Mouse (Mus musculus) bone marrow, adult 2 months (tissue): ENCODE measurements around the gene Mmp24. TPM values are rescaled to one million over a fixed set of nuclear protein-coding genes. Genes with fewer than 3 reads are reported as not detected.
A peak's percentile ranks its signal among the peaks of the same experiment; 100 is the strongest.

ENCODE experiments used
- H3K27ac ChIP-seq: fragments of 200-500 bp; 2 replicates; pipeline ENCODE4 v1.5.1; 2012; ENCODE audit warnings: low read depth, mild to moderate bottlenecking, control low read depth, inconsistent platforms, low read length; ENCODE audit not compliant: control insufficient read depth, poor library complexity, insufficient read depth
- H3K4me1 ChIP-seq: fragments of 200-500 bp; 2 replicates; pipeline ENCODE4 v1.6.1; 2011; ENCODE audit warnings: low read length; ENCODE audit not compliant: control insufficient read depth, insufficient read depth
- H3K4me3 ChIP-seq: fragments of 200-500 bp; replicated peaks from 2 replicates; pipeline ENCODE3; 2011; ENCODE audit warnings: mild to moderate bottlenecking, low read depth, low read length, control low read depth; ENCODE audit not compliant: control insufficient read depth
- CTCF ChIP-seq: fragments of 200-500 bp; IDR thresholded peaks from 2 replicates; pipeline ENCODE4 v1.5.1; 2011; ENCODE audit warnings: low read length, control low read depth; ENCODE audit not compliant: control insufficient read depth, insufficient read depth
- POLR2A ChIP-seq: fragments of 200-500 bp; IDR thresholded peaks from 2 replicates; pipeline ENCODE4 v1.6.1; 2011; ENCODE audit warnings: low read depth, mild to moderate bottlenecking, control low read depth, low read length, borderline replicate concordance; ENCODE audit not compliant: control insufficient read depth
- WGBS: fragments of 180-500 bp; shearing (Covaris S2); methylation state at CpG from one replicate; pipeline ENCODE4 v1.1.7; 2018; 5-methylcytosine and 5-hydroxymethylcytosine counted together
- polyA plus RNA-seq: library from polyadenylated mRNA; stranded (reverse); fragments of >200 nt; gene quantifications from 2 replicates; pipeline ENCODE4 v1.2.4, GENCODE M21; 2011; ENCODE audit warnings: low replicate concordance; ENCODE audit not compliant: missing spikeins, insufficient read depth, insufficient read length

Mmp24 gene
- polyA plus RNA-seq, 1 experiment = not detected

GRCm38 (mm10) chr2:155814829-155815228 is 39.7 kb downstream of the Mmp24 start:
- H3K27ac ChIP-seq = no peak overlapping the region
- TF ChIP-seq POLR2A = no peak
- 20% methylated on average over 5 of the region's 5 CpGs for WGBS
- H3K4me1 ChIP-seq = peaks cover 3% of the 10 kb centered on the region; the same call in 1 of the 2 replicates
- H3K4me3 ChIP-seq = no peak overlapping the region

- peaks cover 3% of the 10 kb centered on the region; the same call in 1 of the 2 replicates for H3K4me1 ChIP-seq
- TF ChIP-seq POLR2A (no peak), CTCF (no peak)
- 88% methylated on average over 1 of the region's 1 CpGs for WGBS
Observed at GRCm38 (mm10) chr2:155816179-155816578, 41.0 kb downstream of the Mmp24 start.

GRCm38 (mm10) chr2:155817301-155818245 is 42.4 kb downstream of the Mmp24 start:
- TF ChIP-seq CTCF = no peak
- TF ChIP-seq POLR2A = no peak
- 69% methylated on average over 10 of the region's 10 CpGs for WGBS
- Histone ChIP-seq H3K4me1 (peaks cover 3% of the 10 kb centered on the region; the same call in 1 of the 2 replicates), H3K27ac (no peak overlapping the region), H3K4me3 (no peak overlapping the region)

More at GRCm38 (mm10) chr2:155816179-155816578, 41.0 kb downstream of the Mmp24 start:
- Histone ChIP-seq H3K4me3 (no peak overlapping the region), H3K27ac (no peak overlapping the region)

DNA sequence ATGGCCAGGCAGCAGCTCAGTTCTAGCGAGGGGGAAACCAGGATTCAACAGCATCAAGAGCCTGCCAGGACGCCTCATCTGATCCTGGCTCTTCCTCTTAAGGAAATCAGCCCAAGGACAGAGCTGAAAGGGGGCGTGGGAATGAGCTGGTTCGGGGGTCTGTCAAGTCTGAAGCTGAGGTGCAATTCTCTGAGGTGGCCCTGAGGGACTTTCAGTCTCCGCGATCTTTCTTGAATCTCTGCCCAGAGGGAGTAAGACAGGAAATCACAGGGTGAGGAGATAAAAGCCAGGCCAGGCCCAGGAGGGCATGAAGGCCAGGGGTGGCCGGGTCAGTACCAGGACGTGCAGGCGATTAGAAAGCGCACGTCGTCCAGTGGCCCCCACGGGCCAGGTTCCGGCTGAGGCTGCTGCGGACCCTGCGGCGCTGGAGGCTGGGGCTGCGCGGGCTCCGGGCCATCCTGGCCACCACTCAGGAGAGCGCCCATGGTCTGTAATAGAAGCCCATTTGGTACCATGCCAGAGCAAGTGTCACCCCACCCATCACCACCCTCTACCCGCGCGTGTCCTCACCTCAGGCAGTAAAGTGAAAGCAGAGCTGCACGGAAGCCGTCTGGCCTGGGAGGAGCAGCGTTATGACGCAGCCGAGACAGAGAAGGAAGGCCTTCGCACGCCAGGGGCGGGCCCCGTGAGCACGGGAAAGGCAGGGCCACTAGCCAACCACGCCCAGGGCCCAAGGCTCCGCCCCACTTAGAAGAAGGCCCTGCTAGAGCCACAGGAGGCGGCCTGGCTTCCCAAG is 43.7 kb downstream of the Mmp24 start:
- TF ChIP-seq POLR2A (peak; percentile 93), CTCF (peak; percentile 25; the same call in 1 of the 2 replicates)
- H3K4me3 ChIP-seq = peak overlapping the region; percentile 77
- H3K4me1 ChIP-seq = peaks cover 3% of the 10 kb centered on the region; the same call in 1 of the 2 replicates
- H3K27ac ChIP-seq = peak overlapping the region; percentile 69
- WGBS = 0% methylated on average over 37 of the region's 37 CpGs

DNA sequence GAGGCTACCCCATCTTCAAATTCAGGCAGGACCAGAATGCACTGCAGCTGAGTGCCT is 44.1 kb downstream of the Mmp24 start, which contains the start of gene BC029722:
BC029722 (minus strand) TSS at position 35 of the 57 bp plus-strand sequence.
- Histone ChIP-seq H3K27ac (peak within 1 kb of the TSS; percentile 69), H3K4me3 (peak within 1 kb of the TSS; percentile 77), H3K4me1 (peaks cover 3% of the 10 kb centered on the region; the same call in 1 of the 2 replicates)
- no peak for TF ChIP-seq POLR2A

- Histone ChIP-seq H3K4me3 (peak overlapping the region; percentile 77), H3K27ac (peak overlapping the region; percentile 69), H3K4me1 (peaks cover 3% of the 10 kb centered on the region; the same call in 1 of the 2 replicates)
- TF ChIP-seq POLR2A (no peak), CTCF (no peak)
- WGBS = 52% methylated on average over 6 of the region's 6 CpGs
Observed at GRCm38 (mm10) chr2:155819449-155820251, 44.5 kb downstream of the Mmp24 start.

DNA sequence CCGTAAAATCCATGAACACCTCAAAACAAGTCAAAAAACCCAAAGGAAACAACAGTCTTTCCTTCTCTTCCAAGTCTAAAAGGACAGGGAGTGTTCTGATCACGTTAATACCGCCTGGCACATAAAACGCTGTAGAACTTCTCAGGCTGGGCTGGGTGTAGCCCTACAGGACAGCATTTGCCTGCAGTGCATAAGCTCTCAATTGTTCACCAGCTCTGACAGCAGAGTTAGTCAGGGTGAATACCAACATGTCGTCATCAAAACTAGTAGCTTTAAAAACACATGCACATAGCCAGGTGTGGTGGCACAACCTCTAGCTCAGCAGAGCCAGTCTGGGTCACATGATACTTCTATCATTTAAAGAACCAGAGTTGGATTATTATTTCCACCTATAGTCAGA is 45.6 kb downstream of the Mmp24 start:
- 84% methylated on average over 5 of the region's 5 CpGs for WGBS
- H3K4me1 ChIP-seq = peaks cover 3% of the 10 kb centered on the region; the same call in 1 of the 2 replicates
- no peak for TF ChIP-seq POLR2A
- TF ChIP-seq CTCF = no peak
- no peak overlapping the region for H3K4me3 ChIP-seq
- no peak overlapping the region for H3K27ac ChIP-seq

DNA sequence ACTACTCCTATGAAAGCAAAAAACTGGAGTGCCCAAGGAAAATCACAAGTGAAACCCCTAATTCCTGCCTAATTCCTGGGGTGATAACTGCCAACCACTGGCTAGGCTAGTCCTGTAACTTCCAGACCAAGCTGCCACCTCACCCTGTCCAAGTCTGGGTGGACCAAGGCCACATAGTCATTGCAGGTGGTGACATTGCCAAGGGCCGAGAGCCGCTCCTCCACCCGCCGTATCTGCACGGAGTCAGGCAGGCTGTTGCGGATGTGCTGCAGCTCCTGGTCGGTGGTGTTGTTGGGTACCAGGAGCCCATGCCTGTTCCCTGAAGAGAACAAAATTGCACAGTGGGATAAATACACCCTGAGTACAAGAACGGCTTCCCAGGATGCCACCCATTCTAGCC is 48.6 kb downstream of the Mmp24 start:
- H3K4me3 ChIP-seq = no peak overlapping the region
- WGBS = 86% methylated on average over 8 of the region's 8 CpGs
- H3K27ac ChIP-seq = no peak overlapping the region
- no peak for TF ChIP-seq POLR2A
- TF ChIP-seq CTCF = no peak
- peaks cover 3% of the 10 kb centered on the region; the same call in 1 of the 2 replicates for H3K4me1 ChIP-seq
